Mouse (Mus musculus): ENCODE measurements around the gene Rho. TPM values are rescaled to one million over a fixed set of nuclear protein-coding genes. Genes with fewer than 3 reads are reported as not detected.

Gene Rho
- polyA plus RNA-seq, 1 experiment from 2014 or later, result not detected

DNA sequence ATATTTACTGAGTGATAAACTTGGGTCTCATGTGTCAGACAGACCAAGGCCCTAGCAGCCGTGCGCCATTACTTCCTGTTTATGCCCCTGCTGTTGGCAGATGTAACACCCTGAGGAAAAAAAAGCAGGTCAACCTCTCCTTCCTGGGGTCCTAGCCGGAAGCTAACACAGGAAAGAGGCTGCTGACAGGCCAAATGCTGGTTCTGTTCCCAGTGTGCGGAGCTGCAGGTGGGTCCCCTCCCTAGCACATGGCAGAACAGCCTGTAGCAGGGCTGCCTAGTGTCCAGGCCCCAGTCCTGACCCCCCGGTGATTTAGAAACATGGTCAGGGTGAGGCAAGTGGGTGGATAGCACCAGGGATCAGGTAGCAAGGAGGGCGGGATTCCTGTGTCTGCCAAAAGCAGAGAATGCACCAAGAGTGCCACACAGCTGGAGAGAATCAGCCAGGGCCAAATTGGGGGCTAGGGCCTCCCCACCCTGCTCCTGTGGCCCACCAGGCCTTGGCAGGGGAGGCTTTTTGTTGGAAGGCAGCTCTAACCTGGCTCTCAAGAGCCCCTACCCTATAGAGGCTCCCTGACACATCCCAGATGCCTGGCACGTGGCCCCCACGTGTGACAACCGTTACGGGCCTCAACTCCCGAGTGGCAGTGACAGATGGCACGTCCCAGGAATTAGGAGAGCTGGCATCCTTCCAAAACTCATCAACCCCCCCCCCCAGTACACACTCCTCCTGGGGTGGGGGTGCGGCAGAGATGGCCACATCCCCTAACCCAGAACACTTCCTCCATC is 39.9 kb downstream of the Rho start:
- 69% methylated on average over 13 of the region's 13 CpGs for WGBS
- H3K27ac ChIP-seq (ENCODE audit: low read depth, low read length), result no peak overlapping the region

DNA sequence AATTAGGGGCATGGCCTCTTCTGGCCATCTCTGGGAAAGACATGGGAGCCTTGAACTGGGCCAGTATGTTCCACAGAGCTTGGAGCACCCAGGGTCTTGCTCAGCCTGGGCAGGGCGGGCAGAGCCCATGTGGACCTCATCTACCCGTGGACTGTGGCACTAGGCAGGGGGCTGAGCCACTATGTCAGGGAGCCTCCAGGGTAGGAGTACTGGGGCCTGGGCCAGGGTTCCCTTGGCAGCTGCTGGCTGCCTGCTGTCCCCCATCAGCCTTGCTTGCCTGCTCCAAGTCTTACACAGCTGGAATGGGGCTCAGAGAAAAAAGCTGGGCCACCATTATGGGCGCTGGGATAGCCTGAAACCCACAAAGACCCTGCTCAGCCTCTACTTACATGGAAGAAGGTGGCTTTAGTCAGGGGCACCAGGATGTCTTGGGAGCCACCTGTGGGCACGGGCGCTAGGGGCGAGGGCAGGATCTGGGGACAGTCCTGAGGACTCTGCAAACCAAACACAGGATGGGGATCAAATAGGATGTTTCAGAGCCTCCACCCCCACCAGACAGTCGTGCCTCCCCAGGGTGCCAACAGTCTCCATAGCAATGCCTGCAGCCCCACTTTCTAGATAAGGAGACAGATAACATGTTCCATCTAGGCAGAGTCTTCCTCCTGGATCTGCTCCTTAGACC is 40.7 kb downstream of the Rho start:
- WGBS, result 81% methylated on average over 7 of the region's 7 CpGs
- Histone ChIP-seq H3K4me3 (ENCODE audit: low read depth, low read length) (no peak overlapping the region), H3K27ac (ENCODE audit: low read depth, low read length) (no peak overlapping the region), H3K27me3 (replicated peaks; ENCODE audit: control insufficient read depth, insufficient read depth, low read length) (no peaks in the 10 kb centered on the region), H3K4me2 (no peak overlapping the region), H3K9me3 (ENCODE audit: control insufficient read depth, low read length) (no peaks in the 10 kb centered on the region), H3K9ac (ENCODE audit: low read depth, low read length) (no peak overlapping the region), H3K4me1 (replicated peaks; ENCODE audit: control insufficient read depth, insufficient read depth, low read length) (peaks cover 19% of the 10 kb centered on the region), H3K36me3 (ENCODE audit: control insufficient read depth, insufficient read depth, low read length) (0 out of 2 replicates have a peak, but pooled peaks cover 2% of the 10 kb centered on the region)
- ATAC-seq (replicated peaks; ENCODE audit: low FRiP score), result no peak
- no peak for DNase-seq (ENCODE audit: low spot score)

More for the DNA sequence above, 39.9 kb downstream of the Rho start:
- DNase-seq (ENCODE audit: low spot score) (no peak), ATAC-seq (replicated peaks; ENCODE audit: low FRiP score) (no peak)
- Histone ChIP-seq H3K9me3 (ENCODE audit: control insufficient read depth, low read length) (no peaks in the 10 kb centered on the region), H3K9ac (ENCODE audit: low read depth, low read length) (no peak overlapping the region), H3K4me1 (replicated peaks; ENCODE audit: control insufficient read depth, insufficient read depth, low read length) (peaks cover 17% of the 10 kb centered on the region), H3K4me2 (no peak overlapping the region), H3K4me3 (ENCODE audit: low read depth, low read length) (no peak overlapping the region), H3K36me3 (ENCODE audit: control insufficient read depth, insufficient read depth, low read length) (peaks cover 4% of the 10 kb centered on the region; the same call in 1 of the 2 replicates), H3K27me3 (replicated peaks; ENCODE audit: control insufficient read depth, insufficient read depth, low read length) (no peaks in the 10 kb centered on the region)

DNA sequence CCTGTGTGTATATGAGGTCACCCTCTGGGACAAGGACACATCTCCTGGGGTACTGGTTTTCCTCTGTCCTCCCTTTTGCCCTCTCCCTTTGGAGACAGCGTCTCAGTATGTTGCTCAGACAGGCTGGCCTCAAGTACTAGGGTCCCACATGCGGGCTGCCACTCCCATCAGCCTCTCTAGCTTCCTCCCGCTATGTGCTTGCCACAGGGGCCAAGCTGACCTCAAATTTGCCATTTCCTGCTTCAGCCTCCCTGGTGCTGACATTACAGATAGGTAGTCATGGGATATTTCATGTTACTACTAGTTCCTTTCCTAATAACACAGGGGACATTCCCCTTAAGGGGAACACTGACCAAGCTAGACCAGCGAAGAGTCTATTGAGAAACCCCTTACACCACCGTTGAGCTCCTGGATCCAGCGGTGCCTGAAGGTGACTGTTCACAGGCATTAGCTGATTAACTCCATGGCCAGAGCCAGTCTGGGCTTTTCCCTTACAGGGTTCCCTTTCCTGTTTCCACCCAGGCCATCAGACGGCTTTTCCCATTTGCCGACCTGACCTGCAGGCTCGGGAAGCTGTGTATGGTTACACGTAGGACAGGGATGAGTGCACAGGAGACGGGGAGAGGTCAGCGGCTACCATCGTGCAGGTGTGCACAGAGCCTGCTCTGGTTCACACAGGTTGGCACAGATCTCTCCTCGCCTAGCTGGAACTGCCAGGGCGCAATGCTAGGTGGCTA is 41.8 kb downstream of the Rho start:
- DNase-seq (ENCODE audit: low spot score) (no peak), ATAC-seq (replicated peaks; ENCODE audit: low FRiP score) (no peak)
- H3K4me1 ChIP-seq (replicated peaks; ENCODE audit: control insufficient read depth, insufficient read depth, low read length), result peaks cover 19% of the 10 kb centered on the region
- no peak overlapping the region for H3K9ac ChIP-seq (ENCODE audit: low read depth, low read length)
- 76% methylated on average over 15 of the region's 15 CpGs for WGBS
- no peak overlapping the region for H3K4me2 ChIP-seq
- H3K9me3 ChIP-seq (ENCODE audit: control insufficient read depth, low read length), result no peaks in the 10 kb centered on the region
- no peaks in the 10 kb centered on the region for H3K27me3 ChIP-seq (replicated peaks; ENCODE audit: control insufficient read depth, insufficient read depth, low read length)
- H3K36me3 ChIP-seq (ENCODE audit: control insufficient read depth, insufficient read depth, low read length), result 0 out of 2 replicates have a peak, but pooled peaks cover 2% of the 10 kb centered on the region
- H3K27ac ChIP-seq (ENCODE audit: low read depth, low read length), result no peak overlapping the region
- no peak overlapping the region for H3K4me3 ChIP-seq (ENCODE audit: low read depth, low read length)

DNA sequence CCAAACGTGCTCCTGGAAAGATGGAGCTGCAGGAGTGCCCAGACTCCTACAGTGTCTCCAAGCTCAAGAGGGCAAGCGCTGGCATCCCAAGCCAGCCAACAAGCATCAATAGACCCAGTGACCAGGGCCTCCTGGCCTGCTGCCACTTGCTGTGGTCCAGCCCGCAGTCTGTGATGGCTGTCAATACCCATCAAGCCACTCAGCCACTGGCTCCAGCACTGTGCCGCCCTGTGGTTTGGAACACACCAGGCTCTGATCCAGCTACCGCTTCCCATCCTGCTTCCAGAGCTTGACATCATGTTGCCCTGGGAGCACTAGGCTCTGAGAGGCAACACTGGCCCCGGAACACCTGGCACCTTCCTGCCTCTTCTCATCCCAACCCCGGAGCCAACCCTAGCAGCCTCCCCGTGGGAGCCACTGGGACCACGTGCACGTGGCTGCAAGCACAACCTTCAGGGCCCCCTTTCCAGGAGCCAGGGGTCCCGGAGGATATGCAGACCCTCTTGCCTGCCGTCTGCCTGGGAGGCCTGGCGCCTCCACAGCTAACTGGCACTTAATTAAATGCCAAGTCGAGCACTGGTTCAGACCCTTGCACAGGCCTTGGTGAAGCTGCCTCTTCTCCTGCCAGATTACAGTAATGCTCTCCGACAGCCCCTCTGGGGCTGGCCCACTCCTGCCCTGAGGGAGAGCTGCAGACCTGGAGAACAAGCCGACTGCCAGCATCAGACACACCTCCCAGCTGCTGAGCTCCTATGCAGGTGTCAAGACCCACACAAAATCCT is 42.5 kb downstream of the Rho start:
- Histone ChIP-seq H3K36me3 (ENCODE audit: control insufficient read depth, insufficient read depth, low read length) (0 out of 2 replicates have a peak, but pooled peaks cover under 1% of the 10 kb centered on the region), H3K4me2 (no peak overlapping the region), H3K4me1 (replicated peaks; ENCODE audit: control insufficient read depth, insufficient read depth, low read length) (peaks cover 19% of the 10 kb centered on the region), H3K9me3 (ENCODE audit: control insufficient read depth, low read length) (no peaks in the 10 kb centered on the region), H3K4me3 (ENCODE audit: low read depth, low read length) (no peak overlapping the region), H3K9ac (ENCODE audit: low read depth, low read length) (no peak overlapping the region), H3K27me3 (replicated peaks; ENCODE audit: control insufficient read depth, insufficient read depth, low read length) (no peaks in the 10 kb centered on the region), H3K27ac (ENCODE audit: low read depth, low read length) (no peak overlapping the region)
- DNase-seq (ENCODE audit: low spot score), result no peak
- WGBS, result 75% methylated on average over 16 of the region's 16 CpGs
- no peak for ATAC-seq (replicated peaks; ENCODE audit: low FRiP score)

DNA sequence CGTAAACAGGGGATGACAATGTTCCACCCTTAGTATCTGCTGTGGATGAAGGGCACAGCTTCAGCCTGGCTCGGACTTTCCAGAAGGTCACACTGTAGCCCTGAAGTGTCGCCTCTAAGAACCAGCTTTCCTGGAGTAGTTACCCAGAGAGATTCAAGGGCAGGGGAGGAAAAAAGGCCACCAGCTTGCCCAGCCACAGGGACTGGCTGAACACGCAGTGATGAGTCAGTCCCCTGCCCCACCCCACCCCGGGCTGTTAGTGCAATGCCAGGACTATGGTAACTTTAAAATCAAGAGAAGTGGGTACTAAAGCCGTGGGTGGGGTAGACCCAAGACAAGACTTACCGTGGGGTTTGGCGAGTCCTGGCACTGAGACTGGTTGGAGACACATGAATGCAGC is 44.1 kb downstream of the Rho start:
- ATAC-seq (replicated peaks; ENCODE audit: low FRiP score), result no peak
- 87% methylated on average over 8 of the region's 8 CpGs for WGBS
- peaks cover 19% of the 10 kb centered on the region for H3K4me1 ChIP-seq (replicated peaks; ENCODE audit: control insufficient read depth, insufficient read depth, low read length)

DNA sequence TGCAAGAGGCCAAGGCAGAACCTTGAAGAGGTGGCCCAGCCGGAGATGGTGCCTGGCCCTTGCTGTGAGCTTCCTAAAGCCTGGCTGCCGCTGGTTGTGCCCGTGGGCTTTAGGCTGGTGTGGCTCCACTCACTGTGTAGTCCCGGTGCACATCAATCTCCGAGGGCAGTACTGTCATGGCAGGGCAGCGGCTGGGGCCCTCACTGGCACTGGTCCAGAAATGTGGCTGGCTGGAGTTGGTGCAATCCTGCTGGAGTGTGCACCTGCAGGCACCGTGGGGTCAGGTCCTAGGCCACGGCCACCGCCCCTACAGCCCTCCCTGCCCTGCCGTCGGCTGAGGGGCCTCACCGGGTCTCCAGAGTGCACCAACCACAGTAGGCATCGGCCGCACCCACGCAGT is 46.3 kb downstream of the Rho start:
- DNase-seq (ENCODE audit: low spot score) (no peak), ATAC-seq (replicated peaks; ENCODE audit: low FRiP score) (no peak)
- H3K9me3 ChIP-seq (ENCODE audit: control insufficient read depth, low read length), result no peaks in the 10 kb centered on the region
- WGBS, result 90% methylated on average over 15 of the region's 15 CpGs
- H3K4me1 ChIP-seq (replicated peaks; ENCODE audit: control insufficient read depth, insufficient read depth, low read length), result peaks cover 8% of the 10 kb centered on the region
- no peaks in the 10 kb centered on the region for H3K36me3 ChIP-seq (ENCODE audit: control insufficient read depth, insufficient read depth, low read length)
- H3K9ac ChIP-seq (ENCODE audit: low read depth, low read length), result no peak overlapping the region
- H3K27me3 ChIP-seq (replicated peaks; ENCODE audit: control insufficient read depth, insufficient read depth, low read length), result no peaks in the 10 kb centered on the region
- H3K4me3 ChIP-seq (ENCODE audit: low read depth, low read length), result no peak overlapping the region
- H3K27ac ChIP-seq (ENCODE audit: low read depth, low read length), result no peak overlapping the region
- no peak overlapping the region for H3K4me2 ChIP-seq

More for the DNA sequence above, 44.1 kb downstream of the Rho start:
- H3K4me2 ChIP-seq, result no peak overlapping the region
- H3K9me3 ChIP-seq (ENCODE audit: control insufficient read depth, low read length), result no peaks in the 10 kb centered on the region
- no peaks in the 10 kb centered on the region for H3K27me3 ChIP-seq (replicated peaks; ENCODE audit: control insufficient read depth, insufficient read depth, low read length)
- H3K4me3 ChIP-seq (ENCODE audit: low read depth, low read length), result no peak overlapping the region
- DNase-seq (ENCODE audit: low spot score), result no peak
- H3K9ac ChIP-seq (ENCODE audit: low read depth, low read length), result no peak overlapping the region
- no peak overlapping the region for H3K27ac ChIP-seq (ENCODE audit: low read depth, low read length)
- H3K36me3 ChIP-seq (ENCODE audit: control insufficient read depth, insufficient read depth, low read length), result no peaks in the 10 kb centered on the region

DNA sequence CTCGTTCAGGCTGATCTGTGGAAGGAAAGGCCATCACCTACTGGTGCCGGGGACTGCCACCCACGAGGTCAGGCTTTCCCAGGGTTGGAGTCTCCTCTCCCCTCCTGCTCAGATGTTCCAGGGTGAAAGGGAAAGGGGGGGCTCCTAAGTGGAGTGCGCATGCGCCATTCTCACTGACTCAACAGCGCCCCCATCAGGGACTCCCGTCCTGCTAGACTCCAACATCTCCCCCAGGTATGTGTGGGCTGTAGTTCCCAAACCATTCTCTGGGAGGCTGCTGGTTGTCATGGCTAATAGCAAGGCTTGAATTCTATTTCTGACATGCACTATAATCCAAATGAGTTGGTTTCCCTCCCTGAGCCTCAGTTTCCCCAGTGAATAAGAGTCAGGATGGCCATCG is 47.0 kb downstream of the Rho start:
- H3K9ac ChIP-seq (ENCODE audit: low read depth, low read length), result no peak overlapping the region
- H3K9me3 ChIP-seq (ENCODE audit: control insufficient read depth, low read length), result no peaks in the 10 kb centered on the region
- no peak overlapping the region for H3K4me3 ChIP-seq (ENCODE audit: low read depth, low read length)
- ATAC-seq (replicated peaks; ENCODE audit: low FRiP score) (no peak), DNase-seq (ENCODE audit: low spot score) (no peak)
- H3K4me2 ChIP-seq, result no peak overlapping the region
- no peaks in the 10 kb centered on the region for H3K27me3 ChIP-seq (replicated peaks; ENCODE audit: control insufficient read depth, insufficient read depth, low read length)
- H3K27ac ChIP-seq (ENCODE audit: low read depth, low read length), result no peak overlapping the region
- H3K36me3 ChIP-seq (ENCODE audit: control insufficient read depth, insufficient read depth, low read length), result no peaks in the 10 kb centered on the region
- 67% methylated on average over 8 of the region's 8 CpGs for whole genome bisulfite sequencing
- H3K4me1 ChIP-seq (replicated peaks; ENCODE audit: control insufficient read depth, insufficient read depth, low read length), result peaks cover 3% of the 10 kb centered on the region; the same call in 1 of the 2 replicates

DNA sequence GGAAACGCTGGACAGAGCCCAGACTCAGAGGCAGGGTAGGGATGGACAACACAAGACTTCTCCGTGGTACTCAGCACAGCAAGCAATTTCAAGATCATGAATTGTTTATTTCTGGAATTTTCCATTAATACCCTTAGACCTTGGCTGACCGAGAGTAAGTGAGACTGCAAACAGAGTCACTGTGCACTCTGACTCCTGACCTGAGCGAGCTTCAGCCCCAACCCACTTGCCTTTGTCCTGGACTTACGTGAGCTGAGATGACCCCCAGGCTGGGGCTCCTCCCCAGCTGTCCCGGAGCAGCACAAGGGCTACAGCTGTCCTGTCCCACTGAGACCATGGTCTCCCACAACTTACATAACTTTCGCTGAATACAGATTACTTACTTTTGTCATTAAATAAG is 51.3 kb downstream of the Rho start:
- Histone ChIP-seq H3K4me2 (no peak overlapping the region), H3K4me1 (replicated peaks; ENCODE audit: control insufficient read depth, insufficient read depth, low read length) (peaks cover 21% of the 10 kb centered on the region)
- WGBS, result 69% methylated on average over 7 of the region's 7 CpGs

More for the DNA sequence above, 51.3 kb downstream of the Rho start:
- no peaks in the 10 kb centered on the region; the same call in 1 of the 2 replicates for H3K27me3 ChIP-seq (replicated peaks; ENCODE audit: control insufficient read depth, insufficient read depth, low read length)
- H3K36me3 ChIP-seq (ENCODE audit: control insufficient read depth, insufficient read depth, low read length), result no peaks in the 10 kb centered on the region
- no peaks in the 10 kb centered on the region for H3K9me3 ChIP-seq (ENCODE audit: control insufficient read depth, low read length)
- DNase-seq (ENCODE audit: low spot score) (no peak), ATAC-seq (replicated peaks; ENCODE audit: low FRiP score) (no peak)
- no peak overlapping the region for H3K27ac ChIP-seq (ENCODE audit: low read depth, low read length)
- H3K4me3 ChIP-seq (ENCODE audit: low read depth, low read length), result no peak overlapping the region
- no peak overlapping the region for H3K9ac ChIP-seq (ENCODE audit: low read depth, low read length)
